Mouse (Mus musculus): Measurements from ENCODE around the gene Thap7.

- no peak for TF ChIP-seq POLR2A (IDR thresholded peaks at IDR 0.05; ENCODE audit: extremely low read depth, insufficient read depth, low read length)
- no peak for TF ChIP-seq CTCF (IDR thresholded peaks at IDR 0.05; ENCODE audit: low read depth, low read length)
Observed at GRCm38 (mm10) chr16:17575870-17576824, 45.2 kb upstream of the Thap7 start.
